Mouse (Mus musculus) neutrophil, adult 65 days (primary cell): ENCODE measurements around the gene Nedd1. TPM values are rescaled to one million over a fixed set of nuclear protein-coding genes. Genes with fewer than 3 reads are reported as not detected.

Experiments
- total RNA-seq: library from RNA; stranded (reverse); gene quantifications from 2 replicates; pipeline ENCODE4 v1.2.4, GENCODE M21; 2023

Gene Nedd1
- total RNA-seq, result 7.4 and 8.7 TPM in 2 replicates

DNA sequence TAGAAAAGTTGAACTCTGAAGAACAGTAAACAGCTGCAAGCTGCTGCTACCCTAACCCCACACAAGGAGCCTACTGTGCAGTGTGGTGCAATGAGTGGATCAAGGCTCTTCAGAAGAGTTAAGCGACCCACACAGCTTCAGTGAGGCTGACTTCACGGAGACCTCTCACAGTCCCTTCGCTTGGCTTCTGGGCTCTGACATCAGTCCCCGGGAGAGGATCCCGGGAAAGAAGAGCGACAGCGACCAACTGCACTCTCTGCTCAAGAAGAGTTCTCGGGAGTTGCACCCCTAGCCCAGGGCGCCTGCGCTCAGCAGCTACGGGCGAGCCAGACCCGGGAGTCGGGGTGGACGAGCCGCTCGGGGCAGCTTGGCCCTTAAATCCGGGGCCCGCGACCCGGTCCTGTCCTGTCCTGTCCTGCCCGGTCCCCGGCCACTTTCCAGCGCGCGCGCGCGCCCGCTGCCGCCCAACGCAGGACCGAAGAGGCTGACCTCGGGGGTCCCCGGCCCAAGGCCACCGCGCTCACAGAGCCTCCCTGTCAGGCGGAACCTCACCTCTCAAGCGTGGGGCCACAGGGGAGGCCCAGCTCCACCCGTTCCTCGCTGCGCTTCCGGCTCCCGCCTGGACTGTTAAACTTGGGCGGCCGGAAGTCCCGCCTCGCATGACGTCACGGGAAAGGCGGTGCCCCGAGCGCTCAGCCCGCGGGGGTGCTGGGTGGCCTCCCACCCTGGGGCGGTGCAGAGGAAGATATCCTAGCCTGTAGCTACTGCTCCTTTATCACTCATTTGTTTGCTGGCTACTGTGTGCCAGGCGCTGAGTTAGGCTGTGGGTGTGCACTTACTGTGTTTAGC is at the start of gene Nedd1:
Nedd1 (minus strand) TSS at position 650 of the 849 bp plus-strand sequence.

